Mouse (Mus musculus): ENCODE results near the gene Ube2h.

Ube2h gene

GRCm38 (mm10) chr6:30299116-30299515, 5.2 kb downstream of the Ube2h start:
- DNase-seq, result no peak

DNA sequence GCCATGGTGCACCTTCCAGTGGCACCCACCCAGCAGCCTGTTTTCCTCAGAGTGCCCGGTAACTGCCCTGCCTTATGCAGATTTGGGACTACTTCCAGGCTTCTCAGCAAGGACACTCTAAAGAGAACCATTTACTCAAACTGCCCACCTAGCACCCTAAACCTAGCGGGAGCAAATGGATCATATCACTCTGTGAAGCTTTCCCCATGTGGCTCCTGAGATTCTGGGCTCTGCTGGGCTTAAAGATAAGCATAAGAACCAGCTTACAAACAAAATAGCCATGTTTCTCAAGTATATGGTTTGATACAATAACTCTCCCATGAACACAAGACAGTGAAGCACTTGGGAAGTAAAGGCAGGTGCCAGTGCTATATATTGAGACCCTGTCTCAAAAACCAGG, 11.8 kb downstream of the Ube2h start:
- DNase-seq, result peak in 1 of 2 experiments; percentile 16

GRCm38 (mm10) chr6:30287958-30288357, 16.4 kb downstream of the Ube2h start:
- DNase-seq, result no peak

DNA sequence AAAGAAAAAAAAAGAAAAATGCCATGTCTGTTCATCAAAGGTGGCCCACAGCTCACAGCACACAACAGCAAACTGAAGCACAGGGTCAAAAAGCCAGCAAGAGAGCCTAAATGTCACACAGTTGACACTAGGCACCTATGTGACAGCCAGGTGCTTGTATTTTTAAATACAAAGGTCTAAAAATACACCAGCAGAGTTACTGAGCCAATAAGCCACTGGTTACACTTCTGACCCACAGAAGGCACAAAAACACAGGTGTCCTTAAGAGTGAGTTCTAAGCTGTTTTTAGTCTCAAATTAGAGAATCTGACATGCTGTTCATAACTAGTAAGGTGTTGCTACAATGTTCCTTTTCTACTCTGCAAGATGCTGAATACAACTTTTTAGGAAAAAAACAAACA, 17.7 kb downstream of the Ube2h start:
- DNase-seq, result no peak

GRCm38 (mm10) chr6:30284177-30284576, 20.2 kb downstream of the Ube2h start:
- no peak for DNase-seq

DNA sequence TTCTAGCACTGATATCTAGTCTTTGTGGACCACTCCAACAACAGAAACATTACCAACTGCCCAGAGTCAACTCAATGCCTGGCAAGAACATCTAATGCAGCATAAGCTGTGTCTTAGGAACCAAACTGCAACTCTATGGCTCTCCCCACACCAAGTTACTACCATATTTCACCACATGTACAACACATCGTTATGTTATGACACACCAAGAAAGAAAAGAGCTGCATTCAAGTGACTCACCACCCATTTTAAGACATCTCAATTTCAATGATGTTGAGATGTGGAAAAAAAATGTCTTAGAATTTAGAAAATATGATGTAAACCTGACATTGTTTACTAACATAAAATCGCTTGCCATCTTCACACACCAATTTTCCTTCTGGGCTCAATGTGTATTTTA, 22.0 kb downstream of the Ube2h start:
- no peak for DNase-seq

GRCm38 (mm10) chr6:30278374-30278773, 26.0 kb downstream of the Ube2h start:
- DNase-seq, result no peak

GRCm38 (mm10) chr6:30276882-30277281, 27.5 kb downstream of the Ube2h start:
- DNase-seq, result no peak

DNA sequence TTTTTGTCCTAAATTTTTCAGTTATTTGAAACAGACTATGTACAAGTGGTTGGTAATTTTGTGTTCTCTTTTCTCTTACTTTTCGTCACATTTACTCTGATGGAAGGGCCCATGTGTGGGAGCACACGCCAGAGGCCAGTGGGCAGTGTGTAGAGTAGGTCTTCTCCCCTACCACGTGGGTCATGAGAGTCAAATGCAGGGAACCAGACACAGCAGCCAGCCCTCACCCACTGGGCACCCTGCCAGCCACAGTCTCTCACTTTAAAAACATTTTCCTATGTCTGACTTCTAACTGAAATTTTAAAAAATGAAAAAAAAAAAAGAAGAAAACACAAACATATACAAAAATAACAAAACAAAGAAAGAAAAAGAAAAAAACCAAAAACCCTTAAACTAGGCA, 28.0 kb downstream of the Ube2h start:
- peak in 1 of 2 experiments; percentile 20 for DNase-seq

DNA sequence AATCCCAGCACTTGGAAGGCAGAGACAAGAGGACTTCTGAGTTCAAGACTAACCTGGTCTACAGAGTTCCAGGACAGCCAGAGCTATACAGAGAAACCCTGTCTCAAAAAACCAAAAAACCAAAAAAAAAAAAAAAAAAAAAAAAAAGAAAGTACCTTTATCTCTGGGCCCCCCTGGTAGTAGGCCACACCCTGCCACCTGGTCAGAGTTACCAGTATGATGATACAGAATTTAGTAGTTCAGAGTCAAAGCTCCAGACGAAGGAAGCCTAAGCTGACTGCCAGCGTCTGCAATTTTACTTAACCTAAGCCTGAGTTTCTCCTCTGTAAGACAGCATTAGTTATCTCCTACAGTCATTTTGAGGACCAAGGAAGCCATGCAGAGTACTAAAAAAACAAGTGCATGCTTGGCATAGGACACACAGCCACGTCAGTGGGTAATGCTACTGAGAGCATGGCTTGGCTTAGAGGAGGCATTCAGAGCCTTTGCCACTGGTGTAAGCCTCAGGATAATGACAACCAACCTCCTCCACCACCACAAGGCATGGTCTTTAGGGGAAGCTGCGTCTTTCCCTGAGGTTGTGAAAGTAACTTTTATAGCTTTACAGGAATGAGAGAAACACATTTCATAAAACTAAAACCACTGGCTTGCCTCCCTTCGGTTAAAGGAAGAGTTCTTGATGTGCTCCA, 29.0 kb downstream of the Ube2h start:
- no peak for DNase-seq

DNA sequence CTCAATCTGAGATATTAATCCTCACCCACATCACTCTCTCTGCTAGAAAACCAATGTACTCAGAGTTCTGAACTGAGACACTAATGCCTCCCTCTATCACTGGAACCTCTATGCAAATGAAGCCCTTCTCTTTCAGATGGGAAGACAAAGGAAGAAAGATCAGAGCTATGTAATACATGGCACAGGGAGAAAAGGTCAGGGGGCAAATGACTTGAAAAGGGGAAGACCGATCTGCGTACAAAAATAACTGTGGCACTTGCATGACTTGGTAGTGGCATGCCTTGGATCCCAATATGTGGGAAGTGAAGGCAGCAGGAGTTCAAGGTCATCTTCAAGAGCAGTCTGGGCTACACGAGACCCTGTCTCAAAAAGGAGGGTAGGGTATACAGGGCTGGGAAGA, 31.4 kb downstream of the Ube2h start:
- DNase-seq, result no peak

DNA sequence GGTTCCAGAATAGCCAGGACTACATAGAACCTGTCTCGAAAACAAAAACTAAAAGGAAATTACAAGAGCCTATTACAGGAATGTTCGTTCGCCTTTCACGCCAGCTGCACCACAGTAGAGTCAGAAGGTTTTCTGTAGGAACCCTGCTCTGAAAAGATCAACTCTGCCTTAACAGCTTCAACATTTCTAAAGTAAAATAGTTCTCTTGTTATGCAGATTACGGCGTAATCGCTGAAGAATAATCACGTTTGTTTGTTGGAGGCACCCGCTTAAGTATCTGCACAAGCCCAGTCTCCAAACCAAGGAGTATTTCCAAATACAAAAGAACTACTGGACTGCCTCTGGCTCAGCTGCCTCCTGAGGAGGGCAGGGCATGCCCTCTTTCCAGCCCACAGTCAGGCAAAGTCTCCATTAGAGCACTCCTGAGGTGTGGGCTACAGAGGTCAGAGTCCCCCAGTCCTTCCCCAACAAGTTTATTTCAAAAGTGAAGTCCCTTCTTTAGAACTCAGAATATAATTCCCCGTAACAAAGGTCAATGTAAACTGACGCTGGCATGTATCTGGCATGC, 31.9 kb downstream of the Ube2h start:
- no peak for DNase-seq

DNA sequence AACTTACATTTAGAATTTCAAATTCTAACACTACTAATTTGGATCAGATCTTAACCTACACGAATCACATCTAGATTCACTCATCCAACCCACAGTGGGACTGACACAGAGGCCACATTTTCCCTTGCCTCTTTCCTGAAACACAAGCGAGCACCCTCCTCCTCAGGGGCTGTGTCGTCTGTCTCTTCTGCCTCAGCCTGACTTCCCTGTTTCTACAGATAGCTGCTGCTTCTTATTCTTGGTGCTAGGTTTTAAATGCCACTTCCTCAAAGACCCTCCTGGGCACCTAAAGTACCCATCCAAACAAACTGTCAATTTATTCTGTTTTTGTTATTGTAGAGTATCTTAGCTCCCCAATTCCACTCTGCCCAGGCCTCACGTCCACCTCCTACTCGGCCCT, 34.5 kb downstream of the Ube2h start:
- DNase-seq, result no peak

DNA sequence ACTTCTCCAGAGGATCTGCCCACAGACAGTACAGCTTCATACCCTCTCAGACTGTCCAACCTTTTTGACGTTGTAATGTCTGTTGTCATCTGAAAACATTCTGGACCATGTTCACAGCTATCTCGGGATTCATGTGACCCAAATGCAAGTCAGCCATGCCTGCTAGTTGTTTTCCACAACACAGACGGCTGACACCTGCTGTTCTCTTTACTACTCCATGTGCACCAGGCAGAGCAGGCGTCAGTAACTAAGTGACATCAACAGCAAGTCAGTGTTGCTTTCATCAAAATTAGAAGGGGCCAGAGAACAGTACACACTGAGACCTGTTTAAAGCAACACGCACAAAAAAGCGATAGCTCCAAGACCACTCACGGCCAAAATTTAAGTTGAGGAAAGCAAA, 36.9 kb downstream of the Ube2h start:
- DNase-seq, result no peak

- no peak for DNase-seq
Observed at GRCm38 (mm10) chr6:30265402-30265801, 38.9 kb downstream of the Ube2h start.

- DNase-seq, result peak in 1 of 2 experiments; percentile 28
Observed at GRCm38 (mm10) chr6:30263053-30263452, 41.3 kb downstream of the Ube2h start.

GRCm38 (mm10) chr6:30259271-30259670, 45.1 kb downstream of the Ube2h start:
- DNase-seq, result no peak

DNA sequence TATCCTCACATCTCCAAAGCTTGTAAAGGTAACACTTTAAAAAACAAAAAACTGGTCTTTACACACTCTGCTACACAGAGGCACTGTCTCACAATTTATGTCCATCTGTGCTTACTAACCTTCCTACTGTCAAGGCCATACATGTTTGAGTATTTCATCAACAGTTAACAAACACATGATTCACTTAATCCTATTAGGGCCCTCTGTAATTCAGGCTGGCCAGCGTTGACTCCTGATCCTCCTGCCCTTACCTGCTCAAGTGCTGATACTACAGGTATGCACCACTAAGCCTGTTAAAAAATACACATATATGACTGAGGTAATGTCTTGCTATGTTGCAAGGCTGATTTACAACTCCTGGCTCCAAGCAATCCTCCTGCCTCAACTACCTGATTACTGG, 46.4 kb downstream of the Ube2h start:
- no peak for DNase-seq

GRCm38 (mm10) chr6:30255846-30256245, 48.5 kb downstream of the Ube2h start:
- no peak for DNase-seq

DNA sequence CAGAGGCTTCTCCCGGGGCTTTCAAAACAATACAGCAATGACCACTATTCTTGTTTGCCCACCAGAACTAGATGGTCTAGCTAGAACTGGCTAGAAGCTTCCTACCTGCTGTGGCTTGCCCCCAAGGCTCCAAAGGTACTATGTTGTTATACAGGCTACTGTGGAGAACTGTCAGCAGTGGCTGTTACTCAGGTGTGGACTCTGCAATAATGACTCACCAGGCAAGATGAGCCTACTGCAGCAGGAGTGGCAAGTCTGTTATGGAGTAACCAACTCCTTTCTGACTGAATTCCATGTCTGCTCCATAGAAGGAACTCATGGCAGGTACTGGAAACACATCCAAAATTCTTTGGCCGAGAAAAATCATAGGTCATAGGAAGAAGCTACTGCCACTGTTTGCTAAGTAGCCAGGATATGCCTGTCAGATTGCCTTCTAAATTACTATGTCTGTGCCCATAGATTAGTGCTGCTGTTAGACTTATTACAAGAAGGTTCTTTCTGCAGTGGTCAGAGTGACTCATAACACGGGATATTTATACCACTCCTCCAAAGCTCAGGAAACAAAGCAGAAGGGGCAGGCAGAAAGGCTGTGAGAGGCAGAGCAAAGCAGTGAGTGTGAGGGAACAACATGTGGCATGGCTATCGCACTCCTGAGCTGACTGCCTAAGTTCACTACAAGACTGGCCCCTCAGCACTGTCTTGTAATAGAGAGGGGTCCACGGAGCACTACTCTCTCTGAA, 51.9 kb downstream of the Ube2h start:
- DNase-seq, result no peak

DNA sequence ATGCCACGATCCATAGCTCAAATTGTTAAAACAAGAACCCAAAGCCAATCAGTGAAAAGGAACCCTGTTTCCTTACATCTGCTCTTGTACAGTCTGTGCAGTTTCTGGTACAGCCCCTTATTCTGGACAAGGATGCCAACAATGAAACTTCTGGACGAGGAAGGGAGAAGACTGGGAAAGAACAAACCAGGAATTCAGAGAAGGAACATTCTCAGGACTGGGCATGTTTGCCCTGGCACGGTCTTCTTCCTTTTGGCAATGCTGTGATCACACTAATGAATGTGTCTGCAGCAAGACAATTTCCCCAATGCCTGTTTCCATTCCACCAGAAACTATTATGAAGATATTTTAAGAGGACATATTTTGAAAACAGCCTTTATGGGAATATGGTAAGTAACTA, 55.6 kb downstream of the Ube2h start:
- peak in 1 of 2 experiments; percentile 20 for DNase-seq

- no peak for DNase-seq
Observed at GRCm38 (mm10) chr6:30245940-30246339, 58.4 kb downstream of the Ube2h start.

GRCm38 (mm10) chr6:30245397-30245796, 58.9 kb downstream of the Ube2h start:
- no peak for DNase-seq

DNA sequence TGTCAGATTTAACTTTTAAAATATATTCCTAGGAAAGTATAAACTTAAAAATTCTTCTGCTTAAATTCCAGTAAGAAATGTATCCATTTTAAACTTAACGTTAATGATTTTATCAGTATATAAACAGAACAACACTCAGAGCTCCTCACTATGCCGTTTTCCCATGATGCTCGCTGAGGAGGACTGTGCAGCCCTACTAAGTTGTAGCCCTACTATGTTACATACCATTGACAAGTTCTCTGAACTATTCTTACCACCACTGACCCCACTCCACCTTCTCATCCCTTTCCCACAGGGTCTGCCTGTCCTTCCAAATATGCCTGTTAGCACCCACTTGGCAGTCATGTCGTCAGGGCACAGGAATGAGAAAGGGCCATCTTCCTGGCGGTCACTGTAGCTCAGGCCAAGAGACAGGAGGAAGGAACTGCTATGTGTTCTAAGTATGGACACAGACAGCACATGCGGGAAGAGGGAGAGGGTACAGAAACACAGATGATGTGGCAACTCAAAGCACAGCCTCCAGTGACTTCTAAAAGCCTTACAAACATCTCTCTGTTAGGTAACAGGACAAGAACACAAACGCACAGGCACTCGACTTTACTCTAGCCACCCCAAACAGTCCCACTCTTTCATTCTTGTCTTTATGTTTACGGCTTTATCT, 60.9 kb downstream of the Ube2h start:
- no peak for DNase-seq
